Mouse (Mus musculus) T-helper 1 cell (primary cell): ENCODE data around the gene Ankrd35.
"Not testable (repeated sequence)": the region's sequence is repeated elsewhere in the genome, so short reads cannot be mapped to it uniquely, and the experiment has no call there.

Experiments
- in situ Hi-C: fragments of 300-600 bp; cut with MboI, MseI; formaldehyde crosslinking; loops from one replicate; pipeline ENCODE4 v1.15.1; 2025; ENCODE audit warnings: high pct_unique_total_duplicates

Gene Ankrd35

GRCm38 (mm10) chr3:96706217-96706616, 36.3 kb downstream of the Ankrd35 start:
- in situ Hi-C loops: no loop called here

GRCm38 (mm10) chr3:96706984-96707383, 37.1 kb downstream of the Ankrd35 start:
- in situ Hi-C loops: no loop called here

- in situ Hi-C loops: no loop called here
Measured at GRCm38 (mm10) chr3:96707903-96708683, 38.2 kb downstream of the Ankrd35 start, which contains the start of gene Nudt17. Gene Nudt17, minus strand, starts transcription at chr3:96708562.

GRCm38 (mm10) chr3:96708684-96709064, 38.7 kb downstream of the Ankrd35 start:
- in situ Hi-C loops: no loop called here

GRCm38 (mm10) chr3:96714286-96714685, 44.4 kb downstream of the Ankrd35 start:
- in situ Hi-C loops: no loop called here

GRCm38 (mm10) chr3:96715854-96716253, 45.9 kb downstream of the Ankrd35 start:
- in situ Hi-C loops: no loop called here

GRCm38 (mm10) chr3:96719173-96719572, 49.2 kb downstream of the Ankrd35 start:
- in situ Hi-C loops: no loop called here

- in situ Hi-C loops: no loop called here
Measured at GRCm38 (mm10) chr3:96727343-96727827, 57.5 kb downstream of the Ankrd35 start, which contains the start of the genes Polr3c and Rnf115. Gene Polr3c, minus strand, starts transcription at chr3:96727628. Gene Rnf115, plus strand, starts transcription at chr3:96727664.

- in situ Hi-C loops: no loop called here
Measured at GRCm38 (mm10) chr3:96727828-96728633, 58.1 kb downstream of the Ankrd35 start.

- in situ Hi-C loops: no loop called here
Measured at GRCm38 (mm10) chr3:96728634-96729402, 58.9 kb downstream of the Ankrd35 start.

- in situ Hi-C loops: no loop called here
Measured at GRCm38 (mm10) chr3:96729403-96729784, 59.5 kb downstream of the Ankrd35 start.

- in situ Hi-C loops: no loop called here
Measured at GRCm38 (mm10) chr3:96730785-96731184, 60.9 kb downstream of the Ankrd35 start.

- in situ Hi-C loops: no loop called here
Measured at GRCm38 (mm10) chr3:96733984-96734383, 64.1 kb downstream of the Ankrd35 start.

GRCm38 (mm10) chr3:96735200-96735599, 65.3 kb downstream of the Ankrd35 start:
- in situ Hi-C loops: no loop called here

- in situ Hi-C loops: no loop called here
Measured at GRCm38 (mm10) chr3:96737013-96737740, 67.2 kb downstream of the Ankrd35 start.

- in situ Hi-C loops: no loop called here
Measured at GRCm38 (mm10) chr3:96737995-96738394, 68.1 kb downstream of the Ankrd35 start.

GRCm38 (mm10) chr3:96740279-96740678, 70.3 kb downstream of the Ankrd35 start:
- in situ Hi-C loops: not testable (repeated sequence)
